In the genomic region with DNA sequence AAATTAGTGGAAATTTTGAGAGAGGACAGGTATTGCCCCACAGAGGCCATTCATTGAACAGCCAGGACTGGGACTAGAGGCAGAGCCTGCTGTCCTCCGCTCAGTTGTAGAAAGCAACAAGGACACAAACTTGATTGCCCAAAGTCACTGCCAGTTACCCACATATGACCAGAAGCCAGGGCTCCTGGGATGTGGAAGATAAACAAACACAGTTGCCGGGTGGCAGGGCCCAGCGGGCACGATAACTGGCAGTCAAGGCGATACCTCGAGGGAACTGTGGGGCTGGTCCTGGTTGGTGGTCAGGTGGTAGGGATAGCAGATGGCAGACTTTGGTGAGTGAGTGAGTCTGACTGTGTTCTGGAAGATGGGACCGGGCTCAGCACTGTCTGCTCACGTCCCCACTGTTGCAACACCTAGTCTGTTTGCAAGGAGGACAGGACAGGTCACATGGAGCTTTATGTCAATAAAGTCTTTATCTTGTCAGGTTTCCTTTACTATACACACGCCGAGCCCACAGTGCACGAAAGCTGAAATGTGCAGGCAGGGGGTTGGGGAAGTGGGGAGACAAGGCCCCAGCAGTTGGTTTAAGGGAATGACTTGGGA, we compare ENCODE assay signal across 12 mouse cellular contexts. TPM values are rescaled to one million over a fixed set of nuclear protein-coding genes. Genes with fewer than 3 reads are reported as not detected.
DNase-seq lines count a peak whose midpoint lies in the region; ATAC-seq and TF ChIP-seq lines count a peak whose summit lies in the region.
"Had no signal": no experiment of that assay in that cellular context is flagged by ENCODE, and none has a peak within 500 bp of the region (broad histone marks: within the 10 kb centered on the region; RNA-seq: fewer than 3 reads in every experiment).

No protein-coding gene starts in this region.

- intact Hi-C loops in left cerebral cortex, postnatal 4 days (cut with DNase I) = no loop called here
- intact Hi-C loops in left cerebral cortex, adult 2 months (cut with DNase I) = no loop called here

- H3K9me3 ChIP-seq in liver, postnatal 0 days (ENCODE audit: low read length) = no peaks in the 10 kb centered on the region
- H3K9me3 ChIP-seq: forebrain, embryonic 10.5 days had no signal

- H3K27me3 ChIP-seq in liver, postnatal 0 days (ENCODE audit: insufficient read depth, low read length) = no peaks in the 10 kb centered on the region

- no peak overlapping the region for H3K27ac ChIP-seq in left cerebral cortex, adult 2 months
- H3K27ac ChIP-seq in liver, postnatal 0 days (ENCODE audit: low read depth) = peak overlapping the region; percentile 68
- H3K27ac ChIP-seq: forebrain, embryonic 10.5 days; liver, embryonic 14.5 days had no signal

- peaks cover 45% of the 10 kb centered on the region for H3K36me3 ChIP-seq in liver, postnatal 0 days (replicated peaks; ENCODE audit: insufficient read depth, low read length)
- H3K36me3 ChIP-seq: forebrain, embryonic 10.5 days had no signal

- TF ChIP-seq CTCF in left cerebral cortex, adult 2 months (IDR thresholded peaks at IDR 0.05) = no peak
- TF ChIP-seq CTCF in liver, postnatal 0 days (IDR thresholded peaks at IDR 0.05; ENCODE audit: low read depth) = peak; percentile 25; the same call in 1 of the 2 replicates

- DNase-seq in adrenal gland, adult 2 months = peak; percentile 53
- no peak for DNase-seq in adrenal gland, postnatal 4 days (ENCODE audit: low spot score in 2 of 2)
- DNase-seq in left cerebral cortex, postnatal 4 days = peak; percentile 43
- no peak for DNase-seq in left cerebral cortex, adult 2 months (ENCODE audit: extremely low spot score in 1 of 2, low spot score in 2 of 2)
- DNase-seq in cerebellum, adult 9-11 months = peak; percentile 48
- peak; percentile 46 for DNase-seq in liver, postnatal 0 days
- no peak for DNase-seq in layer of hippocampus, adult 9-10 months (ENCODE audit: low spot score)
- no peak for DNase-seq in kidney, adult 11 months
- DNase-seq: thymus, postnatal 25 days had no signal

- H3K4me3 ChIP-seq in left cerebral cortex, adult 2 months = no peak overlapping the region
- H3K4me3 ChIP-seq in liver, postnatal 0 days (ENCODE audit: low read depth, low read length) = no peak overlapping the region
- H3K4me3 ChIP-seq: forebrain, embryonic 10.5 days had no signal

- peaks cover 46% of the 10 kb centered on the region for H3K4me1 ChIP-seq in liver, postnatal 0 days (ENCODE audit: insufficient read depth)

- H3K4me2 ChIP-seq in liver, postnatal 0 days (ENCODE audit: low read depth, low read length) = no peak overlapping the region

- WGBS in liver, postnatal 0 days (ENCODE audit: insufficient replicate concordance) = 47% methylated on average over 11 of the region's 11 CpGs

- ATAC-seq in liver, postnatal 0 days = peak; percentile 68
- ATAC-seq: midbrain, embryonic 16.5 days had no signal

- H3K9ac ChIP-seq in liver, postnatal 0 days (replicated peaks) = no peak overlapping the region
- H3K9ac ChIP-seq: liver, embryonic 14.5 days had no signal

- peak; percentile 84 for TF ChIP-seq EP300 in liver, postnatal 0 days (IDR thresholded peaks at IDR 0.05; ENCODE audit: low read depth)

RNA-seq across cellular contexts. Expression of a gene that starts 25.6 kb away (rescaled TPM):
- total RNA-seq in adrenal gland, adult 2 months (2021) = under 1 TPM; 0.52 to 0.76 TPM
- 1.9 and 2.4 TPM in 2 replicates for polyA plus RNA-seq in adrenal gland, adult 2 months (2012; rRNA removed)
- under 1 TPM; 0.76 TPM for total RNA-seq in adrenal gland, postnatal 4 days (2021)
- under 1 TPM; 0.54 to 0.66 TPM for total RNA-seq in left cerebral cortex, postnatal 4 days (2021)
- 1 to 10 TPM; 1.2 to 1.4 TPM for total RNA-seq in left cerebral cortex, adult 2 months (2021)
- 0.70 TPM in 2 replicates for polyA plus RNA-seq in liver, postnatal 0 days (2015; fragmentation: Nextera tagmentation; extraction: Ambion mirVana)

RNA-seq across cellular contexts. Expression of a gene that starts 25.7 kb away (rescaled TPM):
- total RNA-seq in adrenal gland, adult 2 months (2021) = 100 to 1,000 TPM in 1 of 2 experiments, 10 to 100 TPM in 1; 49.6 to 142 TPM
- 76.2 and 114 TPM in 2 replicates for polyA plus RNA-seq in adrenal gland, adult 2 months (2012; rRNA removed)
- 10 to 100 TPM; 84.9 TPM for total RNA-seq in adrenal gland, postnatal 4 days (2021)
- 1 to 10 TPM; 5.0 to 6.3 TPM for total RNA-seq in left cerebral cortex, postnatal 4 days (2021)
- total RNA-seq in left cerebral cortex, adult 2 months (2021) = 1 to 10 TPM; 7.3 to 9.6 TPM
- 8.7 and 9.5 TPM in 2 replicates for polyA plus RNA-seq in liver, postnatal 0 days (2015; fragmentation: Nextera tagmentation; extraction: Ambion mirVana)

Comparison
In these comparisons a context has a peak if more than half of its experiments do, and no peak if none do; other contexts are left out.
1. DNase-seq: peak in adrenal gland, adult 2 months (single experiment), left cerebral cortex, postnatal 4 days (single experiment), cerebellum, adult 9-11 months (single experiment) and liver, postnatal 0 days (single experiment); none in adrenal gland, postnatal 4 days (0 of 2), left cerebral cortex, adult 2 months (0 of 2), layer of hippocampus, adult 9-10 months (single experiment) and kidney, adult 11 months (single experiment).
2. RNA of a gene that starts 25.7 kb away (total RNA-seq): 49.6 to 142 TPM in adrenal gland, adult 2 months and 84.9 TPM in adrenal gland, postnatal 4 days; 7.3 to 9.6 TPM in left cerebral cortex, adult 2 months and 5.0 to 6.3 TPM in left cerebral cortex, postnatal 4 days; every median in the first group is over 4 times any median in the second.